Mouse (Mus musculus) induced T-regulatory cell, adult 2 months (primary cell): ENCODE data around the gene Dirc2.

Source experiments
- DNase-seq: peaks from one replicate; pipeline ENCODE4 v3.0.0-alpha.2; 2012; ENCODE audit warnings: low read depth

Dirc2 gene

DNA sequence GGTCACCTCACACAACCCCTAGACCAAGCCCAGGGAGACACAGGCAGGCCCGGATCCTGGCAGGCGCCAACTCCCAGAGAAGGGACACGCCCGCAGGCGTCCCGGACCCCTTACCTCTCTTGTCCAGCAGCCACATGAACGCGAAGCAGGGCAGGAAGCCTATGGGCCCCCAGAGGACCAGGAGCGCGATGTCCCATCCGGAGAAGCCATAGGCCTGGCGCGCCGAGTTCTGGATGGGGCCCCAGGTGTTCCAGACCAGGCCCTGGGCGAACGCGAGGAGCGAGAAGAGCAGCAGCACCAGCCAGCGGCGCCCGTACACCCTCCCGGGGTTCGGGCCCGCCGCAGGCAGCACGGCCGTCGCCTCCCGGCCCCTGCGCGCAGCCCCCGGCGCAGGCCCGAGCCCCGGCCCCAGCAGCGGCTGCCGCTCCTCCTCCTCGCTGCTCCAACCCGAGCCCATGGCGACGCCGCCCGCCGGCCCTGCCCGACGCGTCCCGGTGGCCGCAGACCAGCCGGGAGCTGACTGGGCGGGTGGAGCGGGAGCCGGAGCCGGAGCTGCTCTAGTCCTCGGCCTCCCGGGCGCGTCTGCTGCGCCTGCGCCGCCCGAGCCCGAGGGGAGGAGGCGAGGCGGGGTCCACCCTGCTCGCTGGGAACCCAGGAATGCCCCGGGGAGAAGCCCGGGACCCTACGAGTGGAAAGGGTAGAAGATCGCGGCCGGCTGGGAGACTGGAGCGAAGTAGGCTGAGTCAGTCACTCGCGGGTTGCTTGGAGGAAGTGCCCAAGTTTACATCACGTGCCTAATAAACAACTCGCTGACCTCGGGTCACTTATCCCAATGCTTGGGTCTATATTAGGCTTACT is at the start of gene Dirc2:
Gene Dirc2, minus strand, starts transcription at position 572 of the 858 bp plus-strand sequence.
- DNase-seq = peak; percentile 68

DNA sequence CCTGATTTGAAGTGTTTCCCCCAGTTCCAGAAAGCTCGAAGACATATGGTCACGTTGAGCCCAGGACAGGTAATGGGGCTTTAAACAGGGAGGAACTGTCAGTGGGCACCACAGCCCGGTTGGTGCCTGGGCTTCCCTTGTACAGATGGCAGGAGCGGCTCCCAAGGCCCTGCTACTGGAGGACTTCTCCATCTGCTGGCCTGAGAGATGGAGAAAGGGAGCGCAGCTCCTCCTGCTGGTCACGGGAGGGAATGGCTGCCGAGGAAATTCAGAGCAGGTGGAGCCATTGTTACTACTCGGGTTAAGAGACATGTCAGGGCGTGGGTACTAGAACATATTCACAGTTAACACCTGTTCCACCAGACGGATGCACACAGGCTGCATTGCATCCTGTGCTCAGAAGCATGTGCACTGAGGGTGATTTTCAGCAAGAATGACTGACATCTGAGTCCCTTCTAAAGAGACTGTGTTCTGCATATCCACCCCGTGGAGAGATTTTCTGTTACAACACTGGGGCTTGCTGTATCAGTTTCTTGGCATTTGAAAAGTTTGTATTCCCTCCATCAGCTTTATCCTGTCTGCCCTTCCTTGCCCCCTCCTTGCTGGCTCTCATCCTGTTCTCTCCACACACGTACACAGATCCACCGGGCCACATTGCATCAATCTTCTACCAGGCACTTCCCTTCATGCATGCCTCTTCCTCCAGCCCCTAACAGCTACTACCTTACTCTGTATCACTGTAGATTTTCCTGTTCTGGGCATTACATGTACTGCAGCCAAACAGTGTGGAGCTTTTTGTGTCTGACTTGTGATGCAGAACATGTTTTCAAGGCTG is 48.3 kb upstream of the Dirc2 start:
- DNase-seq = peak; percentile 83

DNA sequence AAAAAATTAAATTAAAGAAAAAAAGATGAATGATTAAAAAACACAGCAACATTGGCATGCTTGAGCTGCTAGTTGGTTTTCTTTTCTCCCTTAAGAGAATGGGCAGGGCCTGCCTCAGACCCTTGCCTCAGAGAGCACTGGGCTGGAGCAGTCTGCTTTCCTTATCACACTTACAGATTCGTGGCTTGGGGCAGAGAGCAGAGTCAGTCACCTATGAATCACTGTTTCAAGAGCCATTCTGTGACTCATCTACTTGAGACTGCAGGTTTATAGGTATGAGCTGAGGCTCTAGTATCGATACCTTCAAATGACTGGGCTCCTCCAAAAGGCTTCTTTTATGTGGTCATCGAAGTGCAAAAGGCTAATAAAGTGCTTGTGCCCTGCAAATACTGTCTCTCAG is 44.0 kb upstream of the Dirc2 start:
- no peak for DNase-seq

DNA sequence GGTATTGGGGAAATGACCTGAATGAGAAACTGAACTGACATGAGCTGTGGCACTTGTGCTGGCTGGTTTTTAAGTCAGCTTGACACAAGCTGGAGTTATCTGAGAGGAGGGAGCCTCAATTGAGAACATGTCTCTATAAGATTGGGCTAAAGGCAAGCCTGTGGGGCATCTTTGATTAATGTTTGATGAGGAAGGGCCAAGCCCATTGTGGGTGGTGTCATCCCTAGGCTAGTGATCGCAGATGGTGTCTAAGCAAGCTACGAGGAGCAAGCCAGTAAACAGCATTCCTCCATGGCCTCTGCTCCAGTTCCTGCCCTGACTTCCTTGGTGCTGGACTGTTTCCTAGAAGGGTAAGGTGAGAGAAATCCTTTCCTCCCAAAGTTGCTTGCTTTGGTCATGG is 39.7 kb upstream of the Dirc2 start:
- DNase-seq = no peak

DNA sequence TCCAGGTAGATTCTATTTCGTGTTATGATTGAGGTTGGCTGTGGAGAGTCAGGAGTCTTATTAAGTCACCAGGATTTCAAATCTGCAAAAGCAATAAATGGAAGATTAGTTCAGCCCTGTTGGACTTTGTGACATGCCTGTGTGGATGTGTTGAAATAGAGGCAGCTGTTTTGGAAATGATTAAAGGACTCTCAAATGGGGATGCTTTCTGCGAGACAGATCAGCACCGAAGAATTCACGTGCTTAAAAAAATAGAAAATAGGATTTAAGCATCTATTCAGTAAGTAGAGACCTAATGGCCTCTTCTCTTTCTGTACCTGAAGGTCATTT is 38.5 kb upstream of the Dirc2 start:
- no peak for DNase-seq

DNA sequence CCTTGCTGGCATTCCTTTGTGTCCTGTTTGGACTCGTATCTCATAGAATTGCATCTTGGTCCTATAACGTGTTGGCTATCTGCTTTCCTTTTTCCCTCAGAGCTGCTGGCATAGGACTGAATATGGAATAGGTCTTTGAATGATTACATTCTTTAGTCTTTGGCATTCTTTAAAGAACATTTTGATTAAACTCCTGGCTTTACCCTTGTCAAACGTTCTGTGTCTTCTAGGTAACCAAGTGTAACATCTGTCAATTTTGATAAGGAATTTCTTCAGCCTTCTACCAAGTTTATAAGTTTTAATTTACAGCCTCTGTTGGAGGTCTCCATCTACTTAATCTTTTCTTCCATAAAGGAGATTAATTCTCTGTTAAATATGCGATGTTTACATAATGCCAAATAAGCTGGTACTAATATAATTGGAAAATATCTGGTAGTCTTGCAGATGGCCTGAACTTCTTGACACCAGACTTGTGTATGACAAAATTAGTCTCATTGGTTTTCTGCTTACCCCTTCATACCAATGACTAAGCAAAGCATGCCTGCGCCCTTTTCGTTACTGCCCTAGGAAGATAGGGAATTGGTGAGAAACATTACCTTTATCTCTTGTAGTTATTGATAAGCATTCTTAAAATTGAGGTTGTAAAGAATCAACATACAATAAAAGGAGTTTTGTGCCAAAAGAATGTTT is 38.0 kb upstream of the Dirc2 start:
- DNase-seq = no peak

DNA sequence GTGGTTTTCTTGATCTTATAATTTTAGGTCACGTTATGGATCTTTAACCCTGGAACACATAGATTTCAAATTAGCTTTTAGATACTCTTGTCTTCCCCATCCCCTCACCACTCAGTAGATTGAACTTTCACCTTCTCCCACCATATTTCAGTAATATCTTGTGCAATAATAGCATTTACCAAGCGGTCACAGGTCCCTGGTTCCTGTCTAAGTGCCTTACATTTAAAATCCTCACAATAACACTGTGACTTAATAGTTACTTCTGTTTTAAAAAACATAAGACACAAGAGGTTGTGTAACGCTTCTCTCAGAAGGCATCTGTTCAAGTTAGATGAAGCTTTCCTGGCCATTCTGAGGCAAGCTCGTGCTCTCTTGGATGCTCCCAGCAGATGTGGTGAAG is 34.6 kb upstream of the Dirc2 start:
- no peak for DNase-seq

DNA sequence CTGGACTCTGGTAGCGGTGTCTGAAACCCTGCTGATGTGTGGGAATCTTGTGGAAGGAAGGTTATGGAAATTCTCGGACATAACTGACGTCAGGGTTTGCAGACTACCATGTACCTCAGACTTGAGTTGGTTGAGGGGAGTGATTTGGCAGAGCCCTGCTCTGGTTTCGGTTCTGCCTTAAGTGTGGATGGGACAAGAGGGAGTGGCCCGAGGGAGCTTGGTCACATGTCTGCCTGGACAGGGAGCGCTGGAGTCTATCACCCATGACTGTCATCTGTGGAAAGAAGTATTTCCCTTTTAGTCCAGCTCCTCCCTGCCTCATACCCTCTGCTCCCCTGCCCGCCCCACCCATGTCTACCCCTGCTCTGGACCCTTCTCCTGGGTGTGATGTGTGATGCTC is 33.0 kb upstream of the Dirc2 start:
- no peak for DNase-seq

DNA sequence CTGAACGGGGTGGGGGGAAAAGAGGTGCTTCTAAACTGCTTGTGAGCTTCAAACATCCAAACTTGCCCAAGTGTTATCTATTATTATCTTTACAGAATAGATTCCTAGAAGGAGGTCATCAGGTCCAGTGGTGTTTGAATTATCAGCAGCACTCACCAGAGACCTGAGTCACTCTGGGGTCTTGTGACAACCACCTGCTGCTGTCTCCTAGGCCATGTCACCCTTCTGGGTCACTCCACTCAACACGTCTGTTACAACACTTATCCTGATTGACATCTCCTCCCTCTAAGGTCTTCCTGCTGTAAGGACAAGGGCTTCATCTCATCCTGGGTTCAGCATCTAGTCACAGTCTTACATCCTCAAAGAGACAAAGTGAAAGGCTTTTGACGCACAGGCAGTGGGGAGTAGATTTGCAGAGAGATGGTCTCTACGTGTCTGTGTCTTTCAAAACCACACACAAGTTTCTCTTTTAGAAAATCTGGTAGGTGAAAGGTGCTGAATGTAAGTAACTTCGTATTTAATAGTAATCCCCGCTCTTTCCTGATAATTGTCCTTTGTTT is 22.9 kb upstream of the Dirc2 start:
- peak; percentile 54 for DNase-seq

DNA sequence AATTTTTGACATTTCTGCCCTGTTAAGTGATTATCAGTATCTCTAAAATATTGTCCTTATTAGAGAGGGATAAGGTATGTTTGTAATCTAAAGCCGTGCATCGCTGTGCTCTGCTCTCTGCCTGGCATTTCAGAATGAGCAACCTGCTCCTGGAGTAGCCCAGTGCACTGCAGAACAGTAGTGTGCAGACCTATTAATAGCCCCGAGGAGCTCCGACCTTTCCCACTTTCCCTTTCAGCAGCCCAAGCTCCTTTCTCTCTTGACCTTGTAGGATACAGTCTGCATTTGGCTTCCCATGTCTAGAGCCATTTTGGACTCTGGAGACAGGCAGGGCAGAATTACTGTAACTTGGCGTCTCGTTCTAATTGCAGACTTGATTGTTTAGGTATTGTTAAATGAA is 19.2 kb upstream of the Dirc2 start:
- no peak for DNase-seq

DNA sequence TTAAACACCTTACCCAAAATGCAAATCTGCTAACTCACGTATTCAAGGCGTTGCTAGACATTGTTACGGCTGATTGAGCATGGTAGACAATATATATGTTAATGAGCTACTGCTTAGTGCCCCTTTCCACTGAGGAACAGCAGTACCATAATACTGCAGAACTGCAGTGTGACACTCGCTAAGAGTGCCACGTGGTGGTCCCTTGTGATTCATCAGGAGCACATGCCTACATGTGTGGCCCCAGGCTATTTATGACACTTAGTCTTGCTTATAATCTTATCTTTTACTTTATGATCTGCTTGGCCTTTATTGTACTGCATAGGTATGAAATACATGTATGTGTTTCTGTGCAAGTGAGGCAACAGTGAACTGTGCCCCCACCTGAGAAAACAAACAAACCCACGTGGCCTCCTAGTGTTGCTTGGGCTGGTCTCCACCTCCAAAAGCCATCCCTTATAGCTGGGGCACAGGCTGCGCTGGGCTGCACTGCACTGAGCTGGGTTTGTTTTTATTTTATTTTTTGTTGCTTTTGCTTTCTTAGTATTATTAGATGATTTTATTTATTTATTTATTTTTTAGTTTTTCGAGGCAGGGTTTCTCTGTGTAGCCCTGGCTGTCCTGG is 18.5 kb upstream of the Dirc2 start:
- DNase-seq = no peak

DNA sequence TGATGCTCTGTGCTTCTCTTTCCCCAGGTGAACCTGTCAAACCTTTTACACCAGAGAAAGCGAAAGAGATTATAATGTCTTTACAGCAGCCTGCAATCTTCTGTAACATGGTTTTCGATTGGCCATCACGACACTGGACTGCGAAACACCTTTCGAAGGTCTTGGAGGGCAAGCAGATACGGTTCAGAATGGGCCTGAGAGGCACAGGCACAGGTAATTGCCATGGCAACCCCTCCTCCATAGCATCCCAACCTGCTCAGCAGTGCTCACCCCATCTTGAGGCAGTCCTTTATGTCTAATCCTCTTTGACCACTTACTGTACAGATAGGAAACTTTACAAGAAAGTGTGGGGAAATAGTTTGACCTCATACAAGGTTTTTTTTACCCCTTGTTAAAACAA is 18.0 kb upstream of the Dirc2 start:
- DNase-seq = no peak

DNA sequence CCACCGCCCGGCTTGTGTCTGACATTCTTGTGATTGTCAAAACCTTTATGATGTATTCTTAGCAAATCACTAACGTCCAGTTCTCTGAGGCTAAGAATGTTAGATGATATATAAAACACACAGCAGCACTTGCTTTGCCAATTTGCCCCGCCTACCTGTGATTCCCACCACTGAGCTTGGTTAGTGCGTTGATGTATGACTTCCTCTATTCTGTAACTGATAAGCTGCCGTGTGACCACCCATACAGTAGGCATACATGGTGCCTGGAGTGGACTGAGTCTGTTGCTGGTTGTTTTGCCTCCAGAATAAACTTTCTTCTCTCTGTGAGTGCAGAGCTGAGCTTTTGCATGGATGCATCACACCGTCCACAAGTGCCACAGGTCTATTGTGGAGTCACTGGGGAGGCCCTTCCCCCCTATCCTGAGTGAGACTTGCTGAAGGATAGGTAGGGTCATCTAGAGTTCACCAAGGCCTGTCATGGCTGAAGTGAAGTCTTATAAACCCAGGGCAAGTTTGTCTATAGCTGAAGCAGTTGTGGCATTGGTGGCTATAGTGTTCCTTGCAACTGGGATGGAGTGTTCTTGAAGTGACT is 15.1 kb upstream of the Dirc2 start:
- no peak for DNase-seq

DNA sequence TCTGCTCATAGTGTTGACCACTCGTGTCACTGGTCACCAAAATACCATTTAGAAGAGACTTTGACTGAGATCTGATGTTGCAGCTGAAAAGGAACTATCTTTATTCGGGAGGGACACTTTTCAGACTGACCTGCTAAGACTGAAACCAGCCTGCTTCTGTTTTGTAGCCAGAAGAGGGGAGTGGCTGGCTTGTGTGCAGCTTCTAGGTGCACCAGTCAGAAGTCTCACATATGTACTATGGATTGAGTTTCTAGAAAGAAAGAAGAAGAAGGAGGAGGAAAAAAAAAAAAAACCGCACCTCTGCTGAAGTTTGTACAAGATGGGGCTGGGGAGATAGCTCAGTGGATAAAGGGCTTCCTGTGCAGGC is 14.0 kb upstream of the Dirc2 start:
- DNase-seq = no peak

DNA sequence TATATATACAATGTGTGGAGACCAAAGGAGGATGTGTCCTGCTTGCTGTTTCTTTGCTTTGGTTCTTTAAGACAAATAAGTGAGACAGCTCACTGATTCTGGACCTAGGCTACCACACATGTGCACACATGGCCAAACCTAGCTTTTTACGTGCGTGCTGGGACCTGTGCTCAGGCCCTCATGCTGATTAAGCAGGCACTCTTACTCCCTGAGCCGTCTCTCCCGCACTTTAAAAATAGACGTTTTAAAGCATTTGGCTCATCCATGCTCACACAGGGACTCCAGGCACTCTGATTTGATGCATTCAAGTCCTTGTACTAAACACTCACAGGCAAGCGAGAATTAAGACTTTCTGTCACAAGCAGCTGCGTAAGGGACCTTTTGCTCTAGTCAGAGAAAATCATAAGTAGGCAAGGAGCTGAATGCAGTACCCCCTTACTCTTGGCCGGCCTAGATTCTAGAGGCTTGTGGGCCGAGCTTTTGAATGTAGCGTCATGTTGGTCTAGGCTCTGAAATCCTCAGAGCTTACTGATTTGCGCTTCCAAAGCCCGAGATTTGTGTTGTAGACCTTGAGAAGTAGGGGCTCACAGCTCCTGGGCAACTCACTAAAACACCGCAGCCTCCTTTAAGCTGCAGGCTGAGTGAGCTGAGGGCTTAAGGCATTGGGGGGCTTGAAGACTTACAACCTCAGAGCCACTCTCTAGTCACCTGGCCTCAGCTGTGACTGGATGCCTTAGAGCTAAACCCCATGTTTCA is 13.5 kb upstream of the Dirc2 start:
- no peak for DNase-seq

DNA sequence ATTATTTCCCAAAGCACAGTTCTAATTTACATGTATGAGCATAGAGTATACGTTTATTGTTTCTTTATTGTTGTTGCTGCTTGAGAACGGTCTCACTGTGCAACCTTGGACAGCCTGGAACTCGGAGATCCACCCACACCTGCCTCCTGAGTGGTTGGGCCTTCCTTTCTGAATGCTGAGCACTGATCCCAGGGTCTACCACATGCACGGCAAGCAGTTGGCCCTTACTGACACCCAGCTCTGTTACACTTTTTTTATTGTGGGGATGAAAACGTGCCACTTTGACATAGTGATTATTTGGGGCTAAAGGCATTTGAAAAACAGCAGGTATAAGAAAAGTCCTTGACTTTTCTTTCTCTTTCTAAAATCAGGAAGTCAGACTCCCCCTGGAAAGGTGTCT is 12.5 kb upstream of the Dirc2 start:
- no peak for DNase-seq

DNA sequence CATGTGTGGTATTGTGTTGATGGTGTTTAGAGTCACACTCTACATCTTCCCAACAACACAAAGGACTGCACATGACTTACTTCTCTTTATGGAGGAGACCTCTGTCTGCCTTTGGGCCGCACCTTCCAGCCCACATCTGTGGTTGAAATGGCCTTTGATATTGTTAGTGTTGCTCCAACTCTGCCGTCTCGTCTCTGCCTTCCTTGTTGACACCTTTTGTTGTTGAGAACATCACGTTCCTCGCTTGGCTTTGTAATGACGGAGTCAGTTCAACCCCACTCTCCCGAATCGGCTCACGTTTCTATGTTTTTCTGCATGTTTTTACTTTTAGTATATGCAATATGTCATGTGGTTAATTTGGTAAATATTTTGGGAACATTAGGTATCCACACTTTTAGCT is 11.9 kb upstream of the Dirc2 start:
- DNase-seq = no peak

DNA sequence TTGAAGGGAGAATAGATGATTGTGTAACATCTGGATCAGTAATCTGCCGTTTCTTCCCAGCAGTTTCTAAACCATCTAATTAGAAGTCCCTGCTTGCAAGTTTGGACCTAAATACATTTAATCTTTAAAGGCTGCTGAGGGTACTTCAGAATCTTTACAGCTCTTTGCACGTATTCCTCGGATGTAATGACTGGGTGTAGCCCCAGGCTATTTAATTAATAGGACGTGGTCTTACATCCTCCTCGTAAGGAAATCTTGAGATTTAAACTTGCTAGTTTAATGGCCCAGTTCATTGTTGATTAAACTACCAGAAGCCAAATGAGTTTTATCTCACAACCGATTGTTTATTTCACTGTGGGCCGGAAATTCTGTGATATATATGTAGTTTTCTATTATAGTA is 10.5 kb upstream of the Dirc2 start:
- no peak for DNase-seq

DNA sequence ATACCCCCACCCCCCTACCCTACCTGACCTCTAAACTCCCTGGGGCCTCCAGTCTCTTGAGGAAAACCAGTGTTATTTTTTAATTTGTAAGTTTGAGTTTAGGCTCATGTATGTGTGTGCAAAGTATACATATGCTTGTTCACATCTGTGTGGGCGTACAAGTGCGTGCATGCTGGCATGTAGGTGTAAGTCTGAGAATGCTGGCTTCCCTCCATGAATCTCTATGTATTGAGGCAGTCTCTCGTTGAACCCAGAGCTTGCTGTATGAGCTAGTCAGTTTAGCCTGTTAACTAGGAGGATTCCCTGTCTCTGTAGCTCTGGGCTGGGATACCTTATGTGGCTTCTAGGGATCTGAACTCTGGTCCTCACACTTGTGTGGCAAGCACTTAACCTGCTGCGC is 8.6 kb upstream of the Dirc2 start:
- DNase-seq = no peak

DNA sequence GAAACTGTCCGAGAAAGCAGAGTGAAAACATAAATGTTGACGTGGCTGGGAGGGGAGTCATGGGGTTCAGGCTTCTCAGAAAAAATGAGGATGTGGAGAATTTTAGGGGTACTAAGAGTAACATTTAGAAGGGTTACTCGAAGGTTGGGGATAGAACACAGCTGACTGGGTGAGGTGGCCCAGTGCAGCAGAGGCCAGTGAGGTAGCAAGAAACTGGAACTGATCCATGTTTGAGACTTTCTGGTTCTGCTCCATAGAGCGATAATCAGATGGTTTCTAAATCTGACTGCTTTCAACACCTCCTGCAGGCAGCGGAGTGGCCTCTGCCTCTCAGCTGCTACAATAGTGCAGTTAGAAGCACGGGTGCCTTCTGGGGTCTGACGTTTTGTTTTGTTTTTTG is 7.6 kb upstream of the Dirc2 start:
- DNase-seq = no peak

DNA sequence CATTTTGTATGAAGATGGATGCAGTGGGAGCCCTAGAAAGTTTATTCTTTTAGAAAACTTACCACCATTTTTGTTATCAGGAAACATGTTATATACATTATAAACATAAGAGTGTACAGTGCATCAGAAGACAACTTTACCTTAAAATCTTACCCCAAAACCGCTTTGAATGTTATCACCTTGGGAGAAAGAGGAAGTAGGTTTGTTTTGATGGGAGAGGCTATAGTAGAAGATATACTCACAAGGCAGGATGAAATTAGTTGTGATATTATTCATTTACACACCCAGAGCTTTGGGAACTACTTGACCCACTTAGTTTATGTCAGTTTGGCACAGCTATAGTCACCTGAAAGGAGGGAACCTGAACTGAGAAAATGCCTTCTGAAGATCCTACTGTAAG is 6.7 kb upstream of the Dirc2 start:
- DNase-seq = no peak
